Mouse (Mus musculus): Measurements from ENCODE around the gene Rbm6.

Rbm6 gene

GRCm38 (mm10) chr9:107873137-107873536 is at the start of gene Rbm6:
Gene Rbm6, minus strand, starts transcription at chr9:107873237.
- no peak for DNase-seq

- DNase-seq = no peak
These were observed 46.4 kb upstream of the Rbm6 start for GRCm38 (mm10) chr9:107919441-107919840.

GRCm38 (mm10) chr9:107918884-107919283 is 45.8 kb upstream of the Rbm6 start:
- no peak for DNase-seq

- DNase-seq = no peak
These were observed 45.0 kb upstream of the Rbm6 start for GRCm38 (mm10) chr9:107917895-107918608.

GRCm38 (mm10) chr9:107914764-107915420 is 41.9 kb upstream of the Rbm6 start:
- no peak for DNase-seq

GRCm38 (mm10) chr9:107910025-107910769 is 37.2 kb upstream of the Rbm6 start:
- no peak for DNase-seq

- no peak for DNase-seq
These were observed 35.5 kb upstream of the Rbm6 start for GRCm38 (mm10) chr9:107908410-107909158.

- DNase-seq = no peak
These were observed 34.7 kb upstream of the Rbm6 start for GRCm38 (mm10) chr9:107907801-107908120.

GRCm38 (mm10) chr9:107906967-107907800 is 34.1 kb upstream of the Rbm6 start:
- no peak for DNase-seq

- peak; percentile 78 to 85 for DNase-seq
These were observed 33.4 kb upstream of the Rbm6 start, which contains the start of gene Mst1r for GRCm38 (mm10) chr9:107906252-107906966. Gene Mst1r, plus strand, starts transcription at chr9:107906873.

- peak; percentile 78 to 91 for DNase-seq
These were observed 31.7 kb upstream of the Rbm6 start for GRCm38 (mm10) chr9:107904726-107905125.

GRCm38 (mm10) chr9:107901627-107901914 is 28.5 kb upstream of the Rbm6 start:
- DNase-seq = no peak

GRCm38 (mm10) chr9:107900840-107901626 is 28.0 kb upstream of the Rbm6 start:
- DNase-seq = peak; percentile 55 to 72

GRCm38 (mm10) chr9:107899855-107900254 is 26.8 kb upstream of the Rbm6 start:
- no peak for DNase-seq

GRCm38 (mm10) chr9:107898563-107898962 is 25.5 kb upstream of the Rbm6 start:
- no peak for DNase-seq

GRCm38 (mm10) chr9:107891023-107891422 is 18.0 kb upstream of the Rbm6 start:
- no peak for DNase-seq

GRCm38 (mm10) chr9:107890260-107890659 is 17.2 kb upstream of the Rbm6 start:
- no peak for DNase-seq

GRCm38 (mm10) chr9:107888267-107888850 is 15.3 kb upstream of the Rbm6 start:
- peak; percentile 44 to 45 for DNase-seq

- peak; percentile 93 to 96 for DNase-seq
These were observed 14.8 kb upstream of the Rbm6 start, which contains the start of gene Mon1a for GRCm38 (mm10) chr9:107887804-107888266. Gene Mon1a, plus strand, starts transcription at chr9:107888151.

GRCm38 (mm10) chr9:107880411-107880810 is 7.4 kb upstream of the Rbm6 start:
- no peak for DNase-seq
